Mouse (Mus musculus) heart, embryonic 14.5 days (tissue): ENCODE results near the gene Polr3h. TPM values are rescaled to one million over a fixed set of nuclear protein-coding genes. Genes with fewer than 3 reads are reported as not detected.

Experiments
- ATAC-seq: fragments of 200-750 bp; cut with Nextera tagmentation; 2 replicates; pipeline ENCODE4 v1.8.0; 2017; ENCODE audit warnings: low read depth, moderate TSS enrichment; ENCODE audit not compliant: insufficient number of reproducible peaks, insufficient read depth, low FRiP score
- H3K27ac ChIP-seq, 2 experiments: fragments of 200-500 bp in 1 of 2; fragments of 300-500 bp in 1 of 2; sonication (generic) in 1 of 2; replicated peaks in 1 of 2; 2 replicates each; pipeline ENCODE4 v1.5.1; 2012 to 2014; ENCODE audit warnings: low read depth in 2 of 2, low read length in 2 of 2, control low read depth in 1 of 2, mild to moderate bottlenecking in 1 of 2, mixed read lengths in 1 of 2; ENCODE audit not compliant: control insufficient read depth in 1 of 2, insufficient read depth in 1 of 2
- H3K27me3 ChIP-seq: fragments of 300-500 bp; sonication (generic); 2 replicates; pipeline ENCODE4 v1.6.1; 2014; ENCODE audit warnings: mild to moderate bottlenecking, low read length, control low read depth; ENCODE audit not compliant: control insufficient read depth, insufficient read depth
- H3K36me3 ChIP-seq: fragments of 300-500 bp; sonication (generic); 2 replicates; pipeline ENCODE4 v1.6.1; 2014; ENCODE audit warnings: mild to moderate bottlenecking, control low read depth, low read length, mixed read lengths; ENCODE audit not compliant: control insufficient read depth, insufficient read depth
- H3K4me1 ChIP-seq, 2 experiments: fragments of 200-500 bp in 1 of 2; fragments of 300-500 bp in 1 of 2; sonication (generic) in 1 of 2; 2 replicates each; pipeline ENCODE4 v1.6.1; 2012 to 2014; ENCODE audit warnings: low read length in 2 of 2, control low read depth in 1 of 2, mixed read lengths in 1 of 2; ENCODE audit not compliant: control insufficient read depth in 2 of 2, insufficient read depth in 2 of 2
- H3K4me2 ChIP-seq: fragments of 300-500 bp; sonication (generic); 2 replicates; pipeline ENCODE4 v1.6.1; 2014; ENCODE audit warnings: mild to moderate bottlenecking, low read length
- H3K4me3 ChIP-seq, 2 experiments: fragments of 200-500 bp in 1 of 2; fragments of 300-500 bp in 1 of 2; sonication (generic) in 1 of 2; 2 replicates each; pipeline ENCODE4 v1.5.1; 2012 to 2014; ENCODE audit warnings: low read length in 2 of 2, mild to moderate bottlenecking in 2 of 2, control low read depth in 1 of 2, low read depth in 1 of 2, moderate library complexity in 1 of 2; ENCODE audit not compliant: control insufficient read depth in 1 of 2, insufficient read depth in 1 of 2
- H3K9ac ChIP-seq: fragments of 300-500 bp; sonication (generic); 2 replicates; pipeline ENCODE4 v1.6.1; 2014; ENCODE audit warnings: mild to moderate bottlenecking, low read length
- H3K9me3 ChIP-seq: fragments of 300-500 bp; sonication (generic); 2 replicates; pipeline ENCODE4 v1.6.1; 2016; ENCODE audit warnings: low read length, control low read depth; ENCODE audit not compliant: control insufficient read depth
- WGBS: fragments of 180-500 bp; shearing (Covaris S2); extraction: QIAGEN DNeasy Blood & Tissue Kit; methylation state at CpG from one replicate; pipeline ENCODE4 v1.1.7; 2014; 5-methylcytosine and 5-hydroxymethylcytosine counted together
- polyA plus RNA-seq: library from polyadenylated mRNA; unstranded; fragments of >200 nt; fragmentation: Nextera tagmentation; extraction: Ambion mirVana; gene quantifications from 2 replicates; pipeline ENCODE4 v1.2.1, GENCODE M21; 2014

Polr3h gene
- polyA plus RNA-seq, 1 experiment from 2014 or later = 156 TPM

- ATAC-seq = no peak
- no peak overlapping the region for H3K9ac ChIP-seq
- no peak overlapping the region for H3K4me2 ChIP-seq
- H3K4me1 ChIP-seq = peaks cover 4 to 11% of the 10 kb centered on the region in 2 experiments; a peak in 3 of 4 replicates
- H3K9me3 ChIP-seq = no peaks in the 10 kb centered on the region
- H3K36me3 ChIP-seq = peaks cover 98% of the 10 kb centered on the region
- no peak overlapping the region for H3K4me3 ChIP-seq
- WGBS = 73% methylated on average over 2 of the region's 2 CpGs
- no peak overlapping the region for H3K27ac ChIP-seq
- H3K27me3 ChIP-seq = no peaks in the 10 kb centered on the region
These were observed 29.6 kb downstream of the Polr3h start for GRCm38 (mm10) chr15:81896407-81896806.

GRCm38 (mm10) chr15:81894002-81894401 lies 32.0 kb downstream of the Polr3h start:
- no peak for ATAC-seq
- Histone ChIP-seq H3K4me2 (no peak overlapping the region), H3K27me3 (no peaks in the 10 kb centered on the region), H3K36me3 (peaks cover 98% of the 10 kb centered on the region), H3K9me3 (no peaks in the 10 kb centered on the region), H3K9ac (no peak overlapping the region), H3K4me1 (peaks cover 2 to 9% of the 10 kb centered on the region in 2 experiments; a peak in 3 of 4 replicates), H3K27ac (no peak overlapping the region), H3K4me3 (no peak overlapping the region)
- WGBS = 62% methylated on average over 1 of the region's 1 CpGs

GRCm38 (mm10) chr15:81891822-81892580 lies 34.0 kb downstream of the Polr3h start:
- H3K4me1 ChIP-seq = peaks cover 0 to 4% of the 10 kb centered on the region in 2 experiments; a peak in 2 of 4 replicates
- no peaks in the 10 kb centered on the region for H3K27me3 ChIP-seq
- no peaks in the 10 kb centered on the region for H3K9me3 ChIP-seq
- no peak overlapping the region for H3K9ac ChIP-seq
- no peak overlapping the region for H3K4me2 ChIP-seq
- no peak overlapping the region for H3K4me3 ChIP-seq
- H3K36me3 ChIP-seq = peaks cover 98% of the 10 kb centered on the region
- WGBS = 83% methylated on average over 8 of the region's 8 CpGs
- ATAC-seq = no peak
- no peak overlapping the region for H3K27ac ChIP-seq

- Histone ChIP-seq H3K4me2 (no peak overlapping the region), H3K4me3 (no peak overlapping the region), H3K9ac (no peak overlapping the region), H3K4me1 (peaks cover 0 to 4% of the 10 kb centered on the region in 2 experiments; a peak in 2 of 4 replicates), H3K36me3 (peaks cover 96% of the 10 kb centered on the region), H3K27ac (no peak overlapping the region), H3K27me3 (no peaks in the 10 kb centered on the region), H3K9me3 (no peaks in the 10 kb centered on the region)
- WGBS = 84% methylated on average over 7 of the region's 7 CpGs
- ATAC-seq = no peak
These were observed 34.8 kb downstream of the Polr3h start for GRCm38 (mm10) chr15:81891140-81891802.

- Histone ChIP-seq H3K27me3 (no peaks in the 10 kb centered on the region), H3K4me2 (no peak overlapping the region), H3K9ac (no peak overlapping the region), H3K36me3 (peaks cover 83% of the 10 kb centered on the region), H3K4me1 (peaks cover 0 to 9% of the 10 kb centered on the region in 2 experiments; a peak in 3 of 4 replicates), H3K27ac (no peak overlapping the region), H3K4me3 (no peak overlapping the region), H3K9me3 (no peaks in the 10 kb centered on the region)
- 89% methylated on average over 7 of the region's 7 CpGs for WGBS
- no peak for ATAC-seq
These were observed 36.9 kb downstream of the Polr3h start for GRCm38 (mm10) chr15:81889175-81889574.

GRCm38 (mm10) chr15:81886795-81887550 lies 39.1 kb downstream of the Polr3h start:
- Histone ChIP-seq H3K36me3 (peaks cover 62% of the 10 kb centered on the region), H3K4me3 (no peak overlapping the region), H3K9me3 (no peaks in the 10 kb centered on the region), H3K27me3 (no peaks in the 10 kb centered on the region), H3K4me1 (peaks cover 0 to 12% of the 10 kb centered on the region in 2 experiments; a peak in 3 of 4 replicates), H3K4me2 (no peak overlapping the region), H3K27ac (no peak overlapping the region), H3K9ac (no peak overlapping the region)
- 79% methylated on average over 6 of the region's 6 CpGs for WGBS
- ATAC-seq = no peak

- Histone ChIP-seq H3K9me3 (no peaks in the 10 kb centered on the region), H3K4me3 (no peak overlapping the region), H3K27ac (no peak overlapping the region), H3K36me3 (peaks cover 48% of the 10 kb centered on the region), H3K27me3 (no peaks in the 10 kb centered on the region), H3K4me2 (no peak overlapping the region), H3K9ac (no peak overlapping the region), H3K4me1 (peaks cover 3 to 19% of the 10 kb centered on the region in 2 experiments)
- ATAC-seq = no peak
- 93% methylated on average over 3 of the region's 3 CpGs for WGBS
These were observed 40.6 kb downstream of the Polr3h start for GRCm38 (mm10) chr15:81885418-81885934.
